Mouse (Mus musculus) retina, postnatal 7 days (tissue): ENCODE measurements around the gene Hmcn1.

Source experiments
- DNase-seq: peaks from one replicate; pipeline ENCODE4 v3.0.0-alpha.2; 2012; ENCODE audit warnings: low read depth, low spot score

Hmcn1 gene

DNA sequence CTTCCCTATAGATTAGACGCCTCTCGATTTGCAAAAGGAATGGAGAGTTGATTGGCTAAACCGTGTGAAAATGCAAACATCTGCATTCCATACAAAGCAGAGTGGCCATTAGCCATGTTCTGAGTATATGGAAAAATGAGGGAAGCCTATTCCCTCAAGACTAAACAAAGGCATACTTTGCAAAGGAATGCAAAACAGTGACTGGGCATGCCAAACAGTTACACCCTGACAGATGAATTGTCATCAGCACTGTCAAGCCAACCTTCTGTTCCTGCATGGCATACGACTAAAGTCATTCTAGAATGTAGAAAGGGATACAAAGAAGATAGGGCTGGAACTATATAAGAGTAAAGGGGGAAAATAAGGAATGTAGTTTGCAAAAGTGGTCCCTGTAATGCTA is 115.3 kb downstream of the Hmcn1 start:
- DNase-seq = no peak

DNA sequence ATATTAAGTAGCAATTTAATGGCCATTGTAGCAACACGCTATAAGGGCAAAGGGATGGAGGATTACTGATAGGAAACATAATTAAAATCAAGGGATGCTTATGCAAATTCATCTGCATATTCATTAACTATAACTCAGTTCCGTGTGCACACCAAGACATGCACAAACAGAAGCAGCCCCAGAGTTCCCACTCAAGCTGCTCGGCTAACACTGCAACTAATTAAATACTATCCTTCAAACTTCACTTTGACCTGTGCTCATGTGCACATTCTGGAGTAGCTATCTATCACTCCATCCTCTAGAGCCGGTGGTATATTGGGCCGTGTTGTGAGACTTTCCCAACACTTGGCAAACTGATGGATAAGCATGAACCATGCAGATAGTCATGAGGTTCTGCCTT is 119.2 kb downstream of the Hmcn1 start:
- DNase-seq = no peak

- no peak for DNase-seq
These were observed 120.0 kb downstream of the Hmcn1 start for GRCm38 (mm10) chr1:150873231-150873630.

- DNase-seq = no peak
These were observed 121.1 kb downstream of the Hmcn1 start for GRCm38 (mm10) chr1:150872105-150872504.

DNA sequence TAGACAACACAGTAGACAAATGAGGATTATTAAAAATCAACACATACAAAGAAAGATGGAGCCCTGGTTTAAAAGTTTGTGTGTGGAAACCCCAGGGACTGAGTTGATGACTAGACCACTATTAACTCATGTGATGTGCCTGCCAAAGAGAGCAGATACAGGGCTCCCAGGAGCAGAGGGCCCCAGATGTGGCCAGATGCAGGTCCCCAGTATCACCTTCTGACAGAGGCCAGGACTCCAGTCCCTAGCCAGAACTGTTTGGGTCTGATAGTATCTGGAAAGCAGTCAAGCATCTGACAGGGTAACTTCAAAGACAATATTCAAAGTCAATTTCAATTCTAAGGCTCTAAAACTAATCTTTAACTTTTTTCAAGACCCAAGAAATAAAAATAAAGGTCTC is 124.0 kb downstream of the Hmcn1 start:
- no peak for DNase-seq

GRCm38 (mm10) chr1:150866615-150867014 is 126.6 kb downstream of the Hmcn1 start:
- DNase-seq = no peak

GRCm38 (mm10) chr1:150857779-150858178 is 135.5 kb downstream of the Hmcn1 start:
- no peak for DNase-seq

GRCm38 (mm10) chr1:150833448-150833847 is 159.8 kb downstream of the Hmcn1 start:
- no peak for DNase-seq

GRCm38 (mm10) chr1:150829851-150830250 is 163.4 kb downstream of the Hmcn1 start:
- DNase-seq = no peak

GRCm38 (mm10) chr1:150827169-150827568 is 166.1 kb downstream of the Hmcn1 start:
- DNase-seq = no peak

DNA sequence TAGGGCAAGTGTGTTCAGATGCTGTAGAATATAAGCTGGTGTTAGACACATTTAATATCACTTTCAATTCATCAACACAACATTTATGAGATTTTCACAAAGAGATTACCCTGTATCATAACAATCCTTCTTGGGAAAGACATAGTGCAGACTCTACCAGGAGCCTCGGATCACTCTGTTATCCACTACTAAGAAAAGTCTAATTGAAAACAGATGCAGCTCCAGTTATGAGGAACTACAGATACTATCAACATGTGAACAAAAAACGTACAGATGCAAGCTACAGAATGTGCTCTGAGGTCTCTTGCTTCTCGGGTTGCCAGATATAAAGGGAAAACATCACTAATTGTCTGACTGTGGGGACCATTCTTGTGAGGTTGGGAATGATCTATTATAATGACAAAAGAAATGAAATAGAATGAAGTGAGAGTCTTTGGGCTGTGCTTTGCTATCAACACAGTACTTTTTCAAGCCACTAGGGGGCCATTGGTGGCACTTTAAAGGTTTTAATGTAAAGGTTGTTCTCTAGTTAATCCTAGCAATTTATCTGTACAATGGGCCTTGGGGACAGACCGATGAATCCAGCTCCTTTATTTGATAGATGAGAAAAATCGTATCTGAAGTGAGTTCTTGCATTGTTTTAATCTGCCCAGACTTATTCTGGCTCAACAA is 168.8 kb downstream of the Hmcn1 start:
- DNase-seq = no peak

- DNase-seq = no peak
These were observed 177.0 kb downstream of the Hmcn1 start for GRCm38 (mm10) chr1:150816035-150816807.

DNA sequence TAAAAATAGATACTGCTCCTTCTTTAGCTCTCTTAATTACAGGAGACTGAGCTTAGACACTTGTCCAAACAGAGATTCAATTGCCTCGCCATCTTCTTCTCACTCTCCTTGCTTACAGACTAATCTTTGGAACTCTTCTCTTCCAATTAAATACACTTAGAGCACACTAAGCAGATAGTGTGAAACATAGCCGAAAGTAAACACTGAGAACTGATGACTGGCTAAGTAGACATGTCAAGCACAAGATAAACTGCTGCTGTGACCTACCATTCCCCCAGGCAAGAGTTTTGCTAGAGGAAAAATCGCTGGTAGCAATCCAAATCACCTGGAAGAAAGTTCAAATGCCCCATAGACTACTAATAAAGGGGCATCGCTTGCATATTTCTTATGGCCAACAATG is 178.3 kb downstream of the Hmcn1 start:
- no peak for DNase-seq

DNA sequence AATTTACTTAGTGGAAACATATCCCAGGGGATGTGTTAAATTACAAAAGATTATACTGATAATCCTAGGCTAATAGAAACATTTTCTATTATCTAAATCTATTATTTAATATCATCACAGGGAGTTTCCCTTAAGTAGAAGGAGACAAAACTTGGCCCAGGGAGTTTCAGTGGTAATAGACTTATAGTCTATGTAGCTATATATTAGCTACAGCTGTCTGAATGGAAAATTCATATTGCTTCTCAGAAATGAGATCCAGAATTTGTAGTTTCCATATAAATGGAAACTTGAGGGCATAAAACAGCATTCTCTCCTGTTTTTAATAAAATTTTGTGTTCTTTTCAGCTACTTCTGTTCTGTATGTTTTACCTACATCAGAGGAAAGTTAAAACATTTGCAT is 179.9 kb downstream of the Hmcn1 start:
- DNase-seq = no peak

GRCm38 (mm10) chr1:150806864-150807263 is 186.4 kb downstream of the Hmcn1 start:
- DNase-seq = no peak

DNA sequence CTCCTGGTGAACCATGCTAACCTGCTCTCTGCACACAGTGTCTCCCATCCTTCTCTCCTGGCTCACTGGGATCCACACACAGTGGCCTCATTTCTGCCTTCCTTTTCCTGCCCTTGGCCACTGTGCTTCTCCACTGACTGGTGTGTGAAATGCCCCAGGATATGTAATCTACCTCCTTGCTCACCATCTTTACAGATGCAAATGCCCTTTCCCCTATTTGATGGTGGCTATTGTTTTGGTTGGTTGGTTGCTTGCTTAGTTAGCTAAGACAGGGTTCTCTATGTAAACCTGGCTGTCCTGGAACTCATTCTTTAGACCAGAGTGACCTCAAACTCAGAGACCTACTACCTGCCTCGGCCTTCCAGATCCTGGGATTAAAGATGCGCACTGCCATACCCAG is 187.8 kb downstream of the Hmcn1 start:
- DNase-seq = no peak

GRCm38 (mm10) chr1:150804235-150805099 is 188.8 kb downstream of the Hmcn1 start:
- DNase-seq = no peak

- DNase-seq = no peak
These were observed 190.6 kb downstream of the Hmcn1 start for GRCm38 (mm10) chr1:150802642-150803041.

DNA sequence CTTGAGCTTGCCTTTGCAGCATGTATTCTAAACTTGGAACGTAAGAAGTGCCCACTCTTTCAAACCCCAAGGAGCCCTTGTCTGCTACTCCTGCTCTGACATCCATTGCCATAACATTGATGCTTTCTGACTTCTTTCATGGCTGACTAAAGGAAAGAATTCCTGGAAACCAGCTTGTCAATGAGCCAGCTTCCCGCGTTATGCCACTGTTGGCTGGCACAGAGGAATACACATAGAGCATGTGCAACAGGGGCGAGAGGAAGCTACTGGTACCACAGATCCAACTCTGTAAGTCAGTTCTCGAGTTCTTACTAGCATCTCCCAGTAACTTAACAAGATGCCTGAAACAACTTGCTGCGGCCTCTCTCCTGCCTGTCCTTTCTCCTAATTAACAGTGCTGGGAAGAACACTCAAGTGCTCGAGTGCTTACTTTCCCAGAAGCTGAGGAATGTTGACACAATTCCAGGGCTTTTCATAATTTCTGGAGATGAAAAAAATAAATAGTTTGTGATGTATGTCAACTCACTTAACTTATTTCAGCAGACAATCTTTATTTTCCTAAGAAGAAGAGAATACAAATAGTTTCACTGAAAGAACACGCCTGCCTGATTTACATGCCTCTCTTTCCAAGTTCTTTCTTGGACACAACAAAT is 192.5 kb downstream of the Hmcn1 start:
- no peak for DNase-seq

DNA sequence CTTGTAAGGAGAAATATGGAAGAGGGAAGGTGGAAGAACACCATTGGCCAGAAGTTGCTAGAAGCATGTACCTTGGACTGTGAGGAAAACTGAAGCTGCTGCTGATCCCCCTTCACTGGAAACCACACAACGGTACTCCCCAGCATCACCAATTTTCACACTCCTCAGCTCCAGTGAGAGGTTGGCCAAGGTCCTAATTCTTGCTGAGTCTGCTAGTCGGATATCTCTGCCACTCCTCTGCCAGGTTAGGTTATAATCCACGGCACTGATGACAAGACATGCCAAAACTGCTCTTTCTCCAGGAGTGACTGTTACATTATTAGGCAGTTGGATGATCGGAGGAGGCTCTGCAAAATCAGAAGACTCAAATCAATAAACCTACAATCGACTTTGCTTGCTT is 194.6 kb downstream of the Hmcn1 start:
- no peak for DNase-seq

DNA sequence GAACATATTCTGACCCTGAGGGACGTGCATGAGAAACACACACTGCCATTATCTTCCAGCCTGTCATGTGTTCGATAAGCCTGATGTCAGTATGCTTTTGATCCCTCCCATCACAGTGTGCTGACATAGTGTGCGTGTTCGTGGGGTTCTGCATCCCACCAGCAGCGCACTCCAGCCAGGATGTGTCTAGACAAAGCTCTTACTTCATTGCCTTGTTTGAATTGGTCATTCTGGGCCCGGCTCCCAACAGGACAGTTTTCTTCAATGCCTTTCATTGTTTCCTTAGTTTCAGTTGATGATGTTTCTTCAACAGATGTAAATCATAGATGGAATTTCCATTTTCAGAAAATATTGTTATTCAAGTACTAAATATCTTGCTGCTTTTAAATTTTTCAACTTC is 206.5 kb downstream of the Hmcn1 start:
- DNase-seq = no peak
